Mouse (Mus musculus): ENCODE measurements around the gene Tnfsf14. TPM values are rescaled to one million over a fixed set of nuclear protein-coding genes. Genes with fewer than 3 reads are reported as not detected.

The Tnfsf14 gene
- total RNA-seq, 1 experiment = 0.13 TPM

DNA sequence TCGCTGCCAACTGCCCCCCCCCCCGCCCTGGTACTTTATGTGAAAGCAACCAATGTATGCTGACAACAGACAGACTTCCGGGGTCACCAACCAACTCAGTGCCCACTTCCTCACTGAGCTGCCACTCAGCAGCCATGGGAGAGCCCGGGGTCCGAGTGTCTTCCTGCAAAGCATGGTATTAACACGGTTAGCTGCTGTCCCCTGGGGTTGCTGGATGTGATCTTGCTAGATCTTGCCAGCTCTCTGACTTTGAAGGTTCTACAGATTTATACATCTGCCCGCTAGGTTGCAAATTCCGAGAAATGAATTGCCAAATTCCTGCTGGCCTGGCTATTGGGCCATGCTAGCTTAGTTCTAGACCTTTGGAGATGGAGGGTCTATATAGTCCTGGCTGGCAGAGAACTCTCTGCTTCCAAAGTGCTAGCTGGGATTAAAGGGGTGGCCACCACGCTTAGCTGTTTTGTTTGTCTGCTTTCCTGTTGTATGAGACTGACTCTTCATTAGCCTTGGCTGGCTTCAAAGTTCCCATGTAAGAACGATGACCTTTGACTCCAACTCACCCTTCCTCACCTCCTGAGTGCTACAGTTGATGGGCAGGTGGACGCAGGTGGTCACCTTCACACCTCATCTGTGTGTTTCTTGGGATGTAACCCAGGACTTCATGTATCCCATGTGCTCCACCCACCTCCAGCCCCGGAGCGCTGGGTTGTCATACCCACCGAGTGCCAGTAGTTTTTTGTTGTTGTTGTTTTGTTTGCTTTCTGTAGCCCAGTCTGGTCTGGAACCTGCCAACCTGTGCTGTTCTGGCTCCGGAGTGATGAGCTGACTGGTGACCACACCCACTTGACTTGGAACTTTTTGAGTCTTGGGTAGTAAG, 36.1 kb upstream of the Tnfsf14 start:
- Histone ChIP-seq H3K36me3 (ENCODE audit: control insufficient read depth, insufficient read depth, low read length, poor library complexity, severe bottlenecking) (peaks cover 6% of the 10 kb centered on the region; the same call in 1 of the 2 replicates), H3K9ac (ENCODE audit: insufficient read depth, low read depth, low read length, poor library complexity, severe bottlenecking) (no peak overlapping the region), H3K4me3 (ENCODE audit: insufficient read depth in 1 of 2, low read depth in 1 of 2, low read length in 2 of 2, poor library complexity in 1 of 2, severe bottlenecking in 1 of 2) (no peak overlapping the region), H3K9me3 (ENCODE audit: control insufficient read depth, insufficient read depth, low read depth, low read length) (no peaks in the 10 kb centered on the region), H3K27ac (ENCODE audit: insufficient read depth, low read depth, low read length, poor library complexity, severe bottlenecking) (no peak overlapping the region), H3K4me1 (ENCODE audit: control insufficient read depth in 2 of 2, insufficient read depth in 2 of 2, low read length in 2 of 2, poor library complexity in 1 of 2) (no peaks in the 10 kb centered on the region)
- DNase-seq (ENCODE audit: low read depth, low spot score) = no peak
- TF ChIP-seq HCFC1 (IDR thresholded peaks at IDR 0.05; ENCODE audit: borderline replicate concordance, insufficient read depth, low read length) (no peak), ZC3H11A (IDR thresholded peaks at IDR 0.05; ENCODE audit: borderline replicate concordance, low read depth, low read length) (no peak), CHD2 (IDR thresholded peaks at IDR 0.05; ENCODE audit: low read depth, low read length) (no peak), MAFK (IDR thresholded peaks at IDR 0.05; ENCODE audit: insufficient read depth, low read depth, low read length) (no peak), ZNF384 (IDR thresholded peaks at IDR 0.05; ENCODE audit: low read depth, low read length) (no peak)
- in situ Hi-C loops (cut with MboI; ENCODE audit: low sequenced_read_pairs in 2 of 2, unreplicated experiment in 2 of 2) = no loop called here

DNA sequence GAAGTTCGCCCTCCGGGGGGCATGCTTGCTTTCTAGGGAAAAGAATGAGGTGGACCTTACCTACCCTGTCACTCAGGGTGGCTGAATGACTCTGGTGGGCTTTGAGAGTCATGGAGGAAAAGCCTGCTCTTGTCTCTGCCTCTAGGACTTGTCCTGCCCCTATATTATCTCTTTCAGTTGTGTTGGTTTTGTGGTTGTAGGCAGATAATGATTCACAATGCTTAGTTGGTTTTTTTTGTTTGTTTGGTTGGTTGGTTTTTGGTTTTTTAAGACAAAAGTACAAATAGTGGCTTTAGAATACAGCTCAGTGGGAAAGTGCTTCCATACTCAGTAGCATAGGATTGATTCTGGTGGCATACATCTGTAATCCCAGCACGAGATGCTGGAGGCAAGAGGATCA, 34.9 kb upstream of the Tnfsf14 start:
- H3K36me3 ChIP-seq (ENCODE audit: control insufficient read depth, insufficient read depth, low read length, poor library complexity, severe bottlenecking) = no peaks in the 10 kb centered on the region
- H3K9ac ChIP-seq (ENCODE audit: insufficient read depth, low read depth, low read length, poor library complexity, severe bottlenecking) = no peak overlapping the region
- no peaks in the 10 kb centered on the region for H3K4me1 ChIP-seq (ENCODE audit: control insufficient read depth in 2 of 2, insufficient read depth in 2 of 2, low read length in 2 of 2, poor library complexity in 1 of 2)
- H3K27ac ChIP-seq (ENCODE audit: insufficient read depth, low read depth, low read length, poor library complexity, severe bottlenecking) = no peak overlapping the region
- DNase-seq (ENCODE audit: low read depth, low spot score) = no peak
- in situ Hi-C loops (cut with MboI; ENCODE audit: low sequenced_read_pairs in 2 of 2, unreplicated experiment in 2 of 2) = no loop called here
- no peaks in the 10 kb centered on the region for H3K9me3 ChIP-seq (ENCODE audit: control insufficient read depth, insufficient read depth, low read depth, low read length)
- TF ChIP-seq MAFK (IDR thresholded peaks at IDR 0.05; ENCODE audit: insufficient read depth, low read depth, low read length) = no peak
- no peak for TF ChIP-seq HCFC1 (IDR thresholded peaks at IDR 0.05; ENCODE audit: borderline replicate concordance, insufficient read depth, low read length)
- no peak for TF ChIP-seq ZNF384 (IDR thresholded peaks at IDR 0.05; ENCODE audit: low read depth, low read length)
- no peak for TF ChIP-seq ZC3H11A (IDR thresholded peaks at IDR 0.05; ENCODE audit: borderline replicate concordance, low read depth, low read length)
- no peak for TF ChIP-seq CHD2 (IDR thresholded peaks at IDR 0.05; ENCODE audit: low read depth, low read length)
- H3K4me3 ChIP-seq (ENCODE audit: insufficient read depth in 1 of 2, low read depth in 1 of 2, low read length in 2 of 2, poor library complexity in 1 of 2, severe bottlenecking in 1 of 2) = no peak overlapping the region

DNA sequence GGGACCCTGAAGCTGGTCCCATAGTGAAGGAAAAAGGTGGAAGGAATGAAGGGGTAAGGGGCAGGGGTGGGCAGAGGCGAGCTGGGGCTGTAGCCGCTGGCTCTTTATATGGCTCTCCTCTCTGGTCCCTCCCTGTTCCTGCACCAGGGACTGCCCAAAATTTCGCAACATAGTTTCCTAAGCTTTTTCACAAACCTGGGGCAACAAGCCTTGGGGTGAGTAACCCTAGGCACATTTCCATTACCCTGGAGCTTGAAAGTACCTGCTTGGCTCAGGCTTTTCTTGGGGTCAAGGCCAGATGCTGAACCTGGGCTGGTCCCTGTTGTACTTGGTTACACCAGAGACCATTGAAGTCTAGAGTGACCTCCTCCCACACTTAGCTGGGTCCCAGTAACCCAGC, 34.0 kb upstream of the Tnfsf14 start, which contains the start of gene C3:
TSS of gene C3 (minus strand) at position 123 of the 400 bp plus-strand sequence.
- H3K4me1 ChIP-seq (ENCODE audit: control insufficient read depth in 2 of 2, insufficient read depth in 2 of 2, low read length in 2 of 2, poor library complexity in 1 of 2) = no peaks in the 10 kb centered on the region
- in situ Hi-C loops (cut with MboI; ENCODE audit: low sequenced_read_pairs in 2 of 2, unreplicated experiment in 2 of 2) = no loop called here
- H3K27ac ChIP-seq (ENCODE audit: insufficient read depth, low read depth, low read length, poor library complexity, severe bottlenecking) = no peak within 1 kb of the TSS
- H3K4me3 ChIP-seq (ENCODE audit: insufficient read depth in 1 of 2, low read depth in 1 of 2, low read length in 2 of 2, poor library complexity in 1 of 2, severe bottlenecking in 1 of 2) = no peak within 1 kb of the TSS
- H3K9me3 ChIP-seq (ENCODE audit: control insufficient read depth, insufficient read depth, low read depth, low read length) = no peaks in the 10 kb centered on the region
- TF ChIP-seq HCFC1 (IDR thresholded peaks at IDR 0.05; ENCODE audit: borderline replicate concordance, insufficient read depth, low read length) (no peak), ZNF384 (IDR thresholded peaks at IDR 0.05; ENCODE audit: low read depth, low read length) (no peak), ZC3H11A (IDR thresholded peaks at IDR 0.05; ENCODE audit: borderline replicate concordance, low read depth, low read length) (no peak)
- no peaks in the 10 kb centered on the region for H3K36me3 ChIP-seq (ENCODE audit: control insufficient read depth, insufficient read depth, low read length, poor library complexity, severe bottlenecking)
- no peak within 1 kb of the TSS for H3K9ac ChIP-seq (ENCODE audit: insufficient read depth, low read depth, low read length, poor library complexity, severe bottlenecking)
- no peak for DNase-seq (ENCODE audit: low read depth, low spot score)

- Histone ChIP-seq H3K9ac (ENCODE audit: insufficient read depth, low read depth, low read length, poor library complexity, severe bottlenecking) (no peak overlapping the region), H3K4me3 (ENCODE audit: insufficient read depth in 1 of 2, low read depth in 1 of 2, low read length in 2 of 2, poor library complexity in 1 of 2, severe bottlenecking in 1 of 2) (no peak overlapping the region), H3K27ac (ENCODE audit: insufficient read depth, low read depth, low read length, poor library complexity, severe bottlenecking) (no peak overlapping the region), H3K9me3 (ENCODE audit: control insufficient read depth, insufficient read depth, low read depth, low read length) (no peaks in the 10 kb centered on the region), H3K36me3 (ENCODE audit: control insufficient read depth, insufficient read depth, low read length, poor library complexity, severe bottlenecking) (no peaks in the 10 kb centered on the region), H3K4me1 (ENCODE audit: control insufficient read depth in 2 of 2, insufficient read depth in 2 of 2, low read length in 2 of 2, poor library complexity in 1 of 2) (no peaks in the 10 kb centered on the region)
- no peak for DNase-seq (ENCODE audit: low read depth, low spot score)
- no peak for TF ChIP-seq HCFC1 (IDR thresholded peaks at IDR 0.05; ENCODE audit: borderline replicate concordance, insufficient read depth, low read length)
- no peak for TF ChIP-seq MAFK (IDR thresholded peaks at IDR 0.05; ENCODE audit: insufficient read depth, low read depth, low read length)
- TF ChIP-seq CHD2 (IDR thresholded peaks at IDR 0.05; ENCODE audit: low read depth, low read length) = no peak
- TF ChIP-seq ZNF384 (IDR thresholded peaks at IDR 0.05; ENCODE audit: low read depth, low read length) = no peak
- no peak for TF ChIP-seq ZC3H11A (IDR thresholded peaks at IDR 0.05; ENCODE audit: borderline replicate concordance, low read depth, low read length)
- in situ Hi-C loops (cut with MboI; ENCODE audit: low sequenced_read_pairs in 2 of 2, unreplicated experiment in 2 of 2) = no loop called here
Measured at GRCm38 (mm10) chr17:57227468-57227867, 33.5 kb upstream of the Tnfsf14 start.

All from ES-E14 (cell line).